Mouse (Mus musculus) G1E (cell line): Measurements from ENCODE around the gene Bloc1s1.

Source experiments
- CTCF ChIP-seq: IDR thresholded peaks from 2 replicates; pipeline ENCODE4 v1.5.1; 2012; ENCODE audit warnings: low read depth, low read length, inconsistent platforms, mixed read lengths
- GATA1 ChIP-seq: IDR thresholded peaks from 2 replicates; pipeline ENCODE4 v1.6.1; 2012; ENCODE audit warnings: borderline replicate concordance, low read length, inconsistent platforms, mixed read lengths

DNA sequence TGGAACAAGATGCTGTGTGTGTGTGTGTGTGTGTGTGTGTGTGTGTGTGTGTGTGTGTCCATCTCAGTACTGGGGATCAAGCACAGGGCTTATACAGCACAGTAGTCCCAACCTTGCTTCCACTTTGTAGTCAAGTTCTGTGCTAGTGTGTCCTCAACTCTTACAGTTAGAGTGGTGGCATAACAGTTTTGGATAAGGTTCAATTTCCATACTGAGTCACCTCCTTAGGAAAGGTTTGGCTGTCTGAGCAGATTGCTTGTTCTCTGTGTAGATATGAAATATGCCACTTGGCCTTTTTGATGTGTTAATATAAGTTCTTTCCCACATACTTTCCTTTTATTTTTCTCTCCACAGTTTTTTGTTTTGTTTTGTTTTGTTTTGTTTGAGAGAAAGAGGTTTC is 45.5 kb downstream of the Bloc1s1 start:
- TF ChIP-seq CTCF = no peak
- TF ChIP-seq GATA1 = no peak
